Mouse (Mus musculus) erythroblast, embryonic 14.5 days (primary cell): ENCODE measurements around the gene Sirt5. TPM values are rescaled to one million over a fixed set of nuclear protein-coding genes. Genes with fewer than 3 reads are reported as not detected.
A peak's percentile ranks its signal among the peaks of the same experiment; 100 is the strongest.

ENCODE experiments used
- H3K27me3 ChIP-seq: 2 replicates; pipeline ENCODE4 v1.6.1; 2012; ENCODE audit warnings: inconsistent platforms; ENCODE audit not compliant: control insufficient read depth
- H3K36me3 ChIP-seq: 2 replicates; pipeline ENCODE4 v1.6.1; 2012; ENCODE audit warnings: mild to moderate bottlenecking, inconsistent platforms; ENCODE audit not compliant: control insufficient read depth
- H3K4me1 ChIP-seq: 2 replicates; pipeline ENCODE4 v1.6.1; 2012; ENCODE audit warnings: inconsistent platforms; ENCODE audit not compliant: control insufficient read depth
- H3K4me3 ChIP-seq: replicated peaks from 2 replicates; pipeline ENCODE3; 2012; ENCODE audit warnings: moderate library complexity, mild to moderate bottlenecking, inconsistent platforms
- H3K9me3 ChIP-seq: 2 replicates; pipeline ENCODE4 v1.6.1; 2012; ENCODE audit warnings: low read length, inconsistent platforms, mixed read lengths; ENCODE audit not compliant: control insufficient read depth
- GATA1 ChIP-seq: IDR thresholded peaks from 2 replicates; pipeline ENCODE4 v1.6.1; 2012; ENCODE audit warnings: low read length, inconsistent platforms, mixed read lengths
- TAL1 ChIP-seq: IDR thresholded peaks from 3 replicates; pipeline ENCODE4 v1.6.1; 2012; ENCODE audit warnings: low read length, inconsistent platforms, mixed read lengths
- polyA plus RNA-seq: library from polyadenylated mRNA; stranded (reverse); fragments of >175 nt; gene quantifications from 2 replicates; pipeline ENCODE4 v1.2.3, GENCODE M21; 2012

Gene Sirt5
- polyA plus RNA-seq, result 0.14 and 0.17 TPM in 2 replicates

DNA sequence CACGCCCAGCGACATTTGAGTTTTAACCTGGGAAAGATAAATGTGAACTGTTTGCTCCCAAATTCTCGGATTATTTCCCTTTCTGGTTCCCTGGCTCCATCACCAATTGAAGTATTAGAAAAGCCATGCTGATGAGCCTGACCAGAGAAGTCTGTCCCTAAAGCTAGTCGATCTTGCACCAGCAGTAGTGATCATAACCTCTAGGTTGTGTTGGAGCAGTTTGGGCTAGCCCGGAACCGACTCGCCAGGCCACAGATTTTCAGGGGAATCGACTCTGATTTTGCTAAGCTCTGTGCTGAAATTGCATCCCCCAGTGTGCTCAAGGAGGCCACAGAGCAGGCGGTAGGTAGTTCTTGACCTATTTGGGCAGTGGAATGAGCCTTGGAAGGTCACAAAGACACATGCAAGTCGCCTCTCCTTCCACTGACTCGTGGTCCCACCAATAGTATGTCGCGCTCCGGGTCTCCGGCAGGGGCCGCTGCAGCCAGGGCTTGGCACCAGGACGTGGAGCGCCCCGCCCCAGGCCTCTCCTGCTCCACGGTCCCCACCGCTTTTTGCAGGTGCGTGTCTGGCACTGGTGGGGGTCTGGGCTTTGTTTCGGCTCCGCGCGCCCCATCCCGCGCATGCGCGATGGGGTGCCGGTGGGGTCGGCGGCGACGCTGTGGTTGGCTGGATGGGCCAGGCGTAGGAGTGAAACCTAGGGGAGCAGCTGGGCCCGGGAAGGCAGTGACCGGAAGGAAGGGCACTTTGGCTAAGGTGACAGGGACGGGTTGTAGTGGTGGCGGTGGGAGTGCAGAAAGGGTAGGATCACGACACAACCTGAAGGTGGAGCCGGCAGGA, at the start of gene Sirt5:
Gene Sirt5, plus strand, starts transcription at position 512 of the 840 bp plus-strand sequence.
- TF ChIP-seq GATA1 (no peak), TAL1 (no peak)
- Histone ChIP-seq H3K36me3 (no peaks in the 10 kb centered on the region), H3K27me3 (no peaks in the 10 kb centered on the region), H3K4me3 (peak within 1 kb of the TSS; percentile 71), H3K9me3 (no peaks in the 10 kb centered on the region), H3K4me1 (peaks cover 11% of the 10 kb centered on the region)

DNA sequence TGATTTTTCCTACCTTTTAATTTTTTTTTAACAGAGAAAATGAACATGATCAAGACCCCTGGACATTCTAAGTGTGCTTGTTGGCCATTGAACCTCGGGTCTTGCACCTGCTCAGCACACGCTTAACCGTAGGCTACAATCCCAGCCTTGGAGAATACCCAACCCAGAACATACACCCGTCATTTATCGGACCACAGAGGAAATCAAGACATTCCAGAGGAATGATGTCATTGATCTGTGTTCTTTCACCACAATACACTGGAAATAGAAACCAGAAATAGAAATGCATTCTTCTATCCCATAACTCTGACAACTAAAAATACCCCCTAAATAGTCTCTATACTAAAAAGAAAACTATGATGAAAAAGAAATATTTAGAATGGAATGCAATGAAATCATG, 47.9 kb upstream of the Sirt5 start:
- Histone ChIP-seq H3K4me3 (no peak overlapping the region), H3K27me3 (no peaks in the 10 kb centered on the region), H3K9me3 (no peaks in the 10 kb centered on the region), H3K4me1 (no peaks in the 10 kb centered on the region), H3K36me3 (no peaks in the 10 kb centered on the region)
- TF ChIP-seq TAL1, result no peak
- no peak for TF ChIP-seq GATA1

DNA sequence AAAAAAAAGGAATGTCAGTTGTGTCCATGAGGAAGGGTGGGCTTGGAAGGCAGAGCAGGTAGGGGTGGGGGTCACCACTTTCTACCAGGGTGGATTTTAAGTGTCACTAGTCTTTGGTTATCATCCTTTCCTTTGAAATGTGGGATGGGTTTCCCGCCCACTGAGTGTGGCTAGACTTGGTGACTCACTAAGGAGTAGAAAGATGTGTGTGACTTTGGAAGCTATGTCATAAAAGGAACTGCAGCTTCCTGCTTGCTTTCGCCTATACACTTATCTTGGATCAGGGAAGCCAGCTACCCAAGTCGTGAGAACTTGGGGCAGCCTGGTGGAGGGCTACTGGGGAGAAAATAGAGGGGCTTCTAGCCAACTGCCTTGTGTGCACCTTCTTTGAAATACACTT, 45.9 kb upstream of the Sirt5 start:
- Histone ChIP-seq H3K4me3 (no peak overlapping the region), H3K9me3 (no peaks in the 10 kb centered on the region), H3K27me3 (no peaks in the 10 kb centered on the region), H3K36me3 (no peaks in the 10 kb centered on the region), H3K4me1 (no peaks in the 10 kb centered on the region)
- TF ChIP-seq GATA1 (no peak), TAL1 (no peak)

DNA sequence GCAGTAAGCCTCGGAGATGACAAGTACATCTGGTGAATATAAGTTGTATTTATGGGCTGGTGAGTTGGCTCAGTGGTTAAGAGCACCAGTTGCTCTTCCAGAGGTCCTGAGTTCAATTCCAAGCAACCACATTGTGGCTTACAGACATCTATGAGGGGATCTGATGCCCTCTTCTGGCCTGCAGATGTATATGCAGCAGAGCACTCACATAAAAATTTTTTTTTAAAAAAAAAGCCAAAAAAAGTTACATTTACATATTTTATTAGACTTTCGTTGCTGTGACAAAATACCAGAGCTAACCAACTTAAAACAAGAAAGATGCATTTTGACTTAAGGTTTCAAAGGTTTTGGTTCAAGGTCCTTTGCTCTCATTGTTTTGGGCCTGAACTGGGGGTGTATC, 43.8 kb upstream of the Sirt5 start:
- H3K9me3 ChIP-seq, result no peaks in the 10 kb centered on the region
- H3K4me3 ChIP-seq, result no peak overlapping the region
- no peak for TF ChIP-seq GATA1
- H3K4me1 ChIP-seq, result no peaks in the 10 kb centered on the region
- no peaks in the 10 kb centered on the region for H3K36me3 ChIP-seq
- no peaks in the 10 kb centered on the region for H3K27me3 ChIP-seq

DNA sequence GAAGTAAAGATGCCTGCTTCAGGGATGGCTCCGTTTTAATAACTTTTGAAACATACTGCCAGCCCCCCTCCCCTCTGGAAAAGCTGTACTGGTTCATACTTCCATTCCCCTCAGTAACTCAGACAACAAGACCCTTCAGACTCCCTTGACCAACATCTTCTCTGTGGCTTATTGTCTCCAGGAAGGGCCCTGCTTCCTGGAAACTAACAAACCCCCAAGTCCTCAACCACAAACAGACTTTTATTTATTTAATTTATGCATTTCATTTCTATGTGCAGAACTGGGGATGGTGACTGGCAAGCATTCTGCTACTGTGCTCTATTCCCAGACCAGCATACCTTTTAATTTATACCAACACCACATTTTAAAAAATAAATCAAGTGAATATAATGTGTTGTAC, 39.9 kb upstream of the Sirt5 start:
- Histone ChIP-seq H3K9me3 (no peaks in the 10 kb centered on the region), H3K36me3 (no peaks in the 10 kb centered on the region), H3K4me1 (no peaks in the 10 kb centered on the region), H3K27me3 (no peaks in the 10 kb centered on the region), H3K4me3 (no peak overlapping the region)
- TF ChIP-seq TAL1 (no peak), GATA1 (no peak)

DNA sequence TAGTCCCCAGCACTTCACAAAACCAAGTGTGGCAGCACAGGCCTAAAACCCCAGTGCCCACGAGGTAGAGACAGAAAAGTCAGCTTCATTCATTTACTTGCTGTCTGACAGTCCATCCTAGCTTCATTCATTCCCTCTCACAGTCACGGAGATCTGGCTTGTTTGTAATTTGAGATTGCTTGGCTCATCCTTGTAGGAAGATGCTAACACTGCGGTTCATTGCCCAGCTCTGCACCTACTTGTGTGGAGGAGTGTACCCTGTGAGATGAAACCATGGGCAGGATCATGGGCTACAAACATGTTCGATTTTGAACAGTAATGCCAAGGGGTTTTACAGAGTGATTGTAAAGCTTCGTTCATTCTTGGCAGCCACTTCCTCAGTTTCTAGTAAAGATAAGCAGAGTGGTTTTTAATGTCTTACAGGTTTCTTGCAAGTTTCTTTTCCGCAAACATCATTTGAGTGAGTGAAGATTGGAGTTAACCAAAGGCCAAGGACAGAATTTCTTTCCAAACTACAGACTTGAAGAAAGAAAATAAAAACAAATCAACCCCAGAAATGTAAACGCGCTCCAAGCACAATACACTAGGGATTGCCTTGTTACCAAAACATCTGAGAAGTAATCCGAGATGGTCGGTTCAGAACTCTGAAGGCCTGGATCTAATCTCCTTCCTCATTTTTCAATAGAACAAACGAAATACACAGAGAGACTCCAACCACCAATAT, 33.4 kb upstream of the Sirt5 start:
- no peaks in the 10 kb centered on the region for H3K27me3 ChIP-seq
- H3K36me3 ChIP-seq, result no peaks in the 10 kb centered on the region
- H3K9me3 ChIP-seq, result no peaks in the 10 kb centered on the region
- H3K4me1 ChIP-seq, result no peaks in the 10 kb centered on the region
- TF ChIP-seq TAL1, result no peak
- TF ChIP-seq GATA1, result no peak
- H3K4me3 ChIP-seq, result no peak overlapping the region

DNA sequence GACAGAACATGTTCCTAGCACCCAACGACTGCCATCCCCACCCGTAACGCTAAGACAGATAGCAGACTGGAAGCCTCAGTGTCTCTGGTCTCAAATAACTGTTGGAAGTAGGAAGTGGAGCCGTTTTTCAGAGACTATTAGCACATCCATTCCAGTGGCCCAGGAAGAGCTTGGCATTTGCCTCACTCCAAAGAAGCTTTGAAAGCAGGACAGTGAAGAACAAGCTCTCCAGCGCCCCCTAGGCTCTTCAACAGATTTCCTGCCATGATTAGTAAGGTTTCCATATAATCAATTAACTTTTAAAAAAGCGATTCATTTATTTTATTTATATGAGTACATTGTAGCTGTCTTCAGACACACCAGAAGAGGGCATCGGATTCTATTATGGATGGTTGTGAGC, 32.7 kb upstream of the Sirt5 start:
- Histone ChIP-seq H3K27me3 (no peaks in the 10 kb centered on the region), H3K36me3 (no peaks in the 10 kb centered on the region), H3K9me3 (no peaks in the 10 kb centered on the region), H3K4me1 (no peaks in the 10 kb centered on the region), H3K4me3 (no peak overlapping the region)
- TF ChIP-seq TAL1 (no peak), GATA1 (no peak)

DNA sequence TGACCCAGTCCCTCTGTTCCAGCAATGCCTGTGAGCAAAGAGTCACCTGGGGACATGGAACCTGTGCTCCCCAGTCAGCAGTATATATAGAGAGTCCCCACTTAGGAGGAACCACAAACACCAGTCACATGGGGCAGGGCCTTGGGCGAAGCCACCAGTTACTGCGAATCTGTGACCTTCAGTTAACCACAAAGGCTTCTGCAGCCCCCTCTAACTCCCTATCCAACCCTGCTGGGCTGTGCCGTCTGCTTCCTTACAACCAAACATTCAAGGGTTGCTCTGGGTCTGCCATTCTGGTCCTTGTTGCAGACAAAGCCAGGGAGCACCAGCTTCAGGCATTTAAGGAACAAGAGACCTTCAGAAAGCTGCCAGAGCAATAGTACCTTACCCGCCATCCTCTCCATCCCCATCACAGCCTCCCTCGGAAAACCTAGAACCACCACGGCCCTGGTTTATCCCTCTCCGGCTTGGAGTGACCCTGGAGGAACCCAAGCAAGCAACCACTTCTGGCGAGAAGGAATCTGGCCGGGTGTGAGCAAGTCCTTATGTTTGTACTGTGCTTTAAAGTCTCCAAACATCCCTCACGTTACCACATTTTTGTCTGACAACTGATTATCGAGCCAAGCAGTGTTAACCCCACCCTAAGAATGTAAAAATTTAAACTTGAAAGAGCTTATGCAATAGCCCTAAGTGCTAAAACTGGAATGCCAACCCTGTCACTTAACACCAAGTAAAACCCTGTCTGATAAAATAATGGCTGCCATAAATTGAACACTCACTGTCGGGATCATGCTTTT, 28.7 kb upstream of the Sirt5 start:
- no peaks in the 10 kb centered on the region for H3K4me1 ChIP-seq
- no peak overlapping the region for H3K4me3 ChIP-seq
- TF ChIP-seq GATA1, result no peak
- no peak for TF ChIP-seq TAL1
- no peaks in the 10 kb centered on the region for H3K9me3 ChIP-seq
- no peaks in the 10 kb centered on the region for H3K36me3 ChIP-seq
- no peaks in the 10 kb centered on the region for H3K27me3 ChIP-seq

DNA sequence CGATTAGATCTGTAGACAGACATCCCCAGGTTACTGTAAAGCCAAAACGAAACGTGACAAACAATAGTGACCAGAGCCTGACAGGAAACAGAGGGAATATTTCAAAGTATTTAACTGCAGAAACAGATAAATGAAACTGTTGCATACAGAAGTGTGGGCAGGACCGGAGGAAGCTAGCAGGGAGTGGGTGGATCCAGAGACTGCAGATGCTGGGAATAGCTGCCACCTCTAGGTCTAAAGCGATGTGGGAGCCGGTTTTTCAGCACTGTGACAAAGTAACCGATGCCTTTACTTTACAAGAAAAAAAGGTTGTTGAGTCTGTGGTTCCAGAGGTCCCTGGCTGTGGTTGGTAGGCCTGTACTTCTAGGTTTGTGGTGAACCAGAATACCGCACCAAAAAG, 27.3 kb upstream of the Sirt5 start:
- Histone ChIP-seq H3K9me3 (no peaks in the 10 kb centered on the region), H3K4me1 (no peaks in the 10 kb centered on the region), H3K27me3 (no peaks in the 10 kb centered on the region), H3K4me3 (no peak overlapping the region), H3K36me3 (no peaks in the 10 kb centered on the region)
- no peak for TF ChIP-seq TAL1
- no peak for TF ChIP-seq GATA1
